Mouse (Mus musculus) embryonic facial prominence, embryonic 11.5 days (tissue): Measurements from ENCODE around the gene Bcor. TPM values are rescaled to one million over a fixed set of nuclear protein-coding genes. Genes with fewer than 3 reads are reported as not detected.

Experiments used
- ATAC-seq: fragments of 200-750 bp; cut with Nextera tagmentation; replicated peaks from 2 replicates; pipeline ENCODE4 v1.8.0; 2017; ENCODE audit warnings: low read depth; ENCODE audit not compliant: insufficient number of reproducible peaks, low FRiP score, low TSS enrichment
- DNase-seq: peaks from one replicate; pipeline ENCODE4 v3.0.0-alpha.2; 2015; ENCODE audit warnings: low spot score
- H3K27ac ChIP-seq: fragments of 300-500 bp; sonication (generic); replicated peaks from 2 replicates; pipeline ENCODE4 v1.5.1; 2014; ENCODE audit warnings: mild to moderate bottlenecking, low read depth, low read length, control low read depth
- H3K27me3 ChIP-seq: fragments of 300-500 bp; sonication (generic); 2 replicates; pipeline ENCODE4 v1.6.1; 2014; ENCODE audit warnings: mild to moderate bottlenecking, low read length, moderate library complexity, mixed read lengths; ENCODE audit not compliant: control insufficient read depth, insufficient read depth
- H3K36me3 ChIP-seq: fragments of 300-500 bp; sonication (generic); replicated peaks from 2 replicates; pipeline ENCODE4 v1.6.1; 2014; ENCODE audit warnings: low read depth, mild to moderate bottlenecking, low read length, moderate library complexity, mixed read lengths; ENCODE audit not compliant: control insufficient read depth, insufficient read depth
- H3K4me1 ChIP-seq: fragments of 300-500 bp; sonication (generic); 2 replicates; pipeline ENCODE4 v1.6.1; 2014; ENCODE audit warnings: low read length, mixed read lengths; ENCODE audit not compliant: control insufficient read depth, insufficient read depth
- H3K4me2 ChIP-seq: fragments of 300-500 bp; sonication (generic); 2 replicates; pipeline ENCODE4 v1.6.1; 2014; ENCODE audit warnings: low read depth, mild to moderate bottlenecking, control low read depth, low read length, moderate library complexity
- H3K4me3 ChIP-seq: fragments of 300-500 bp; sonication (generic); 2 replicates; pipeline ENCODE4 v1.5.1; 2014; ENCODE audit warnings: low read depth, low read length, control low read depth
- H3K9ac ChIP-seq: fragments of 300-500 bp; sonication (generic); replicated peaks from 2 replicates; pipeline ENCODE4 v1.6.1; 2014; ENCODE audit warnings: mild to moderate bottlenecking, control low read depth, low read length
- H3K9me3 ChIP-seq: fragments of 300-500 bp; sonication (generic); replicated peaks from 2 replicates; pipeline ENCODE4 v1.6.1; 2016; ENCODE audit warnings: mild to moderate bottlenecking, low read length, inconsistent platforms, mixed read lengths; ENCODE audit not compliant: control insufficient read depth
- WGBS: fragments of 180-500 bp; shearing (Covaris S2); extraction: QIAGEN DNeasy Blood & Tissue Kit; methylation state at CpG from one replicate; pipeline ENCODE4 v1.1.7; 2014; 5-methylcytosine and 5-hydroxymethylcytosine counted together
- polyA plus RNA-seq: library from polyadenylated mRNA; unstranded; fragments of >200 nt; fragmentation: Nextera tagmentation; extraction: Ambion mirVana; gene quantifications from 2 replicates; pipeline ENCODE4 v1.2.1, GENCODE M21; 2014

The Bcor gene
- polyA plus RNA-seq, 1 experiment from 2014 or later, result 26.9 TPM

- Histone ChIP-seq H3K27ac (peak overlapping the region; percentile 65), H3K9ac (peak overlapping the region; percentile 57), H3K27me3 (peaks cover 67% of the 10 kb centered on the region), H3K4me2 (peak overlapping the region; percentile 88), H3K4me1 (no peaks in the 10 kb centered on the region; the same call in 1 of the 2 replicates), H3K4me3 (peak overlapping the region; percentile 41), H3K9me3 (no peaks in the 10 kb centered on the region), H3K36me3 (no peaks in the 10 kb centered on the region)
- ATAC-seq (peak; percentile 57), DNase-seq (peak; percentile 69)
- 1% methylated on average over 44 of the region's 72 CpGs for WGBS
These were observed 71.7 kb downstream of the Bcor start for GRCm38 (mm10) chrX:12088301-12089026.

- no peak for ATAC-seq
- H3K4me1 ChIP-seq, result no peaks in the 10 kb centered on the region; the same call in none of the 2 replicates
- DNase-seq, result no peak
These were observed 72.4 kb downstream of the Bcor start for GRCm38 (mm10) chrX:12087511-12088300.

GRCm38 (mm10) chrX:12086674-12087510 is 73.3 kb downstream of the Bcor start:
- Histone ChIP-seq H3K36me3 (no peaks in the 10 kb centered on the region), H3K27ac (no peak overlapping the region), H3K4me1 (no peaks in the 10 kb centered on the region; the same call in none of the 2 replicates), H3K9me3 (no peaks in the 10 kb centered on the region), H3K4me3 (peak overlapping the region; percentile 41), H3K4me2 (peak overlapping the region; percentile 88), H3K9ac (peak overlapping the region; percentile 57), H3K27me3 (peaks cover 72% of the 10 kb centered on the region)
- DNase-seq (no peak), ATAC-seq (no peak)
- WGBS, result 2% methylated on average over 39 of the region's 70 CpGs

More at GRCm38 (mm10) chrX:12087511-12088300, 72.4 kb downstream of the Bcor start:
- Histone ChIP-seq H3K27me3 (peaks cover 73% of the 10 kb centered on the region), H3K4me3 (peak overlapping the region; percentile 41), H3K9ac (peak overlapping the region; percentile 57), H3K4me2 (peak overlapping the region; percentile 88), H3K36me3 (no peaks in the 10 kb centered on the region), H3K27ac (peak overlapping the region; percentile 65), H3K9me3 (no peaks in the 10 kb centered on the region)
- 2% methylated on average over 40 of the region's 55 CpGs for WGBS

- ATAC-seq, result no peak
- no peaks in the 10 kb centered on the region; the same call in none of the 2 replicates for H3K4me1 ChIP-seq
These were observed 74.2 kb downstream of the Bcor start for GRCm38 (mm10) chrX:12085949-12086348.

GRCm38 (mm10) chrX:12085290-12085689 is 74.9 kb downstream of the Bcor start:
- H3K9ac ChIP-seq, result no peak overlapping the region
- no peak overlapping the region for H3K4me2 ChIP-seq
- H3K9me3 ChIP-seq, result no peaks in the 10 kb centered on the region
- H3K27me3 ChIP-seq, result peaks cover 73% of the 10 kb centered on the region
- H3K4me1 ChIP-seq, result no peaks in the 10 kb centered on the region; the same call in none of the 2 replicates
- ATAC-seq (no peak), DNase-seq (no peak)
- no peak overlapping the region for H3K4me3 ChIP-seq
- H3K36me3 ChIP-seq, result no peaks in the 10 kb centered on the region
- no peak overlapping the region for H3K27ac ChIP-seq
- WGBS, result 11% methylated on average over 18 of the region's 18 CpGs

More at GRCm38 (mm10) chrX:12085949-12086348, 74.2 kb downstream of the Bcor start:
- H3K27me3 ChIP-seq, result peaks cover 73% of the 10 kb centered on the region
- 12% methylated on average over 10 of the region's 10 CpGs for WGBS
- no peak for DNase-seq
- no peak overlapping the region for H3K4me2 ChIP-seq
- no peak overlapping the region for H3K27ac ChIP-seq
- no peaks in the 10 kb centered on the region for H3K36me3 ChIP-seq
- no peak overlapping the region for H3K4me3 ChIP-seq
- H3K9ac ChIP-seq, result no peak overlapping the region
- no peaks in the 10 kb centered on the region for H3K9me3 ChIP-seq

GRCm38 (mm10) chrX:12084698-12085097 is 75.5 kb downstream of the Bcor start:
- Histone ChIP-seq H3K27me3 (peaks cover 73% of the 10 kb centered on the region), H3K27ac (no peak overlapping the region), H3K4me1 (no peaks in the 10 kb centered on the region; the same call in 1 of the 2 replicates), H3K36me3 (no peaks in the 10 kb centered on the region), H3K4me2 (no peak overlapping the region), H3K9ac (no peak overlapping the region), H3K9me3 (no peaks in the 10 kb centered on the region), H3K4me3 (no peak overlapping the region)
- WGBS, result 30% methylated on average over 4 of the region's 4 CpGs
- ATAC-seq (no peak), DNase-seq (no peak)

GRCm38 (mm10) chrX:12083631-12084030 is 76.5 kb downstream of the Bcor start:
- no peak overlapping the region for H3K4me2 ChIP-seq
- 12% methylated on average over 9 of the region's 10 CpGs for WGBS
- ATAC-seq (no peak), DNase-seq (no peak)
- no peaks in the 10 kb centered on the region; the same call in 1 of the 2 replicates for H3K4me1 ChIP-seq
- H3K27me3 ChIP-seq, result peaks cover 69% of the 10 kb centered on the region
- no peaks in the 10 kb centered on the region for H3K9me3 ChIP-seq
- no peak overlapping the region for H3K27ac ChIP-seq
- no peak overlapping the region for H3K9ac ChIP-seq
- no peak overlapping the region for H3K4me3 ChIP-seq
- H3K36me3 ChIP-seq, result no peaks in the 10 kb centered on the region
